Mouse (Mus musculus): ENCODE results near the gene Chodl. TPM values are rescaled to one million over a fixed set of nuclear protein-coding genes. Genes with fewer than 3 reads are reported as not detected.

Chodl gene
- not detected in 4 replicates for total RNA-seq (2023)

GRCm38 (mm10) chr16:78930382-78931286 lies at the start of gene Chodl:
Chodl (plus strand) TSS chr16:78930948.

Other genes starting within 250 kb of the Chodl start
- not detected in 4 replicates for gene Tmprss15, start 160.1 kb downstream of the Chodl start, total RNA-seq (2023)

Data from B cell, adult 62 days (primary cell).